Mouse (Mus musculus) ES-Bruce4 (cell line): ENCODE data around the gene 4930442H23Rik. TPM values are rescaled to one million over a fixed set of nuclear protein-coding genes. Genes with fewer than 3 reads are reported as not detected.

Experiments used
- H3K27ac ChIP-seq: 2 replicates; pipeline ENCODE4 v1.5.1; 2012; ENCODE audit warnings: low read length, inconsistent platforms; ENCODE audit not compliant: insufficient read depth
- H3K27me3 ChIP-seq: 2 replicates; pipeline ENCODE4 v1.6.1; 2012; ENCODE audit warnings: mild to moderate bottlenecking, low read length, inconsistent platforms; ENCODE audit not compliant: control insufficient read depth, poor library complexity, insufficient read depth, severe bottlenecking
- H3K36me3 ChIP-seq: 2 replicates; pipeline ENCODE4 v1.6.1; 2012; ENCODE audit warnings: inconsistent platforms, mild to moderate bottlenecking, low read length, moderate library complexity; ENCODE audit not compliant: control insufficient read depth, poor library complexity, insufficient read depth, severe bottlenecking
- H3K4me1 ChIP-seq: one replicate; pipeline ENCODE4 v1.8.1; 2011; ENCODE audit warnings: low read length; ENCODE audit not compliant: control insufficient read depth, insufficient read depth
- H3K4me3 ChIP-seq: 2 replicates; pipeline ENCODE4 v1.5.1; 2011; ENCODE audit warnings: low read depth, mild to moderate bottlenecking, low read length
- H3K9ac ChIP-seq: 2 replicates; pipeline ENCODE4 v1.6.1; 2012; ENCODE audit warnings: low read depth, mild to moderate bottlenecking, inconsistent platforms; ENCODE audit not compliant: poor library complexity, severe bottlenecking
- H3K9me3 ChIP-seq: replicated peaks from 2 replicates; pipeline ENCODE4 v1.6.1; 2012; ENCODE audit warnings: mild to moderate bottlenecking, low read length, inconsistent platforms; ENCODE audit not compliant: control insufficient read depth, poor library complexity, insufficient read depth, severe bottlenecking
- CTCF ChIP-seq: IDR thresholded peaks from one replicate; pipeline ENCODE4 v1.8.1; 2011; ENCODE audit warnings: low read depth, low read length
- EP300 ChIP-seq: IDR thresholded peaks from 2 replicates; pipeline ENCODE4 v1.6.1; 2011; ENCODE audit warnings: low read depth, low read length; ENCODE audit not compliant: insufficient read depth
- POLR2A ChIP-seq: IDR thresholded peaks from one replicate; pipeline ENCODE4 v1.8.1; 2011; ENCODE audit warnings: low read length; ENCODE audit not compliant: insufficient read depth
- polyA plus RNA-seq: library from polyadenylated mRNA; stranded (reverse); fragments of >200 nt; gene quantifications from 2 replicates; pipeline ENCODE4 v1.2.4, GENCODE M21; 2011; ENCODE audit warnings: low read depth; ENCODE audit not compliant: missing spikeins, insufficient read depth, insufficient read length

4930442H23Rik gene
- polyA plus RNA-seq, 1 experiment, result not detected

DNA sequence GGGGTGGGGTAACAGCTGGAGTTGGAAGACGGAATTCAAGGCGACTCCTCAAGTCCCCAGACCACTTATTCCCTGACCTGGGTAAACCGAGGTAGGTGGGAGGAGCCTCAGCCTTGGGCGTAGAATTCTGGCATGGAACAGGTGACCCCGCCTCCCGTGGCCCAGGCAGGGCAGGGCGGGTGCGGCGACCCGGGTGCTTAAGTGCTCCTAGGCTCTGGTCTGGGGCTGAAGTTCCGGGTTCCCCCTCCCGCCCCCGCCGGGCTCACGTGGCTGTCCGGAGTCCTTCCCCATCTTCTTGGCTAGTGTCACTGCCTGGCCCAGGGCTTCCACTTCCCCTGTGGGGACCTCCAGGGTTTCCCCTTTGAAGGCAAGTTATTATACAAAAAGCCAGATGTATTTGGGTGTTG lies 49.5 kb downstream of the 4930442H23Rik start:
- peaks cover 6% of the 10 kb centered on the region for H3K4me1 ChIP-seq
- H3K27ac ChIP-seq, result no peak overlapping the region
- H3K4me3 ChIP-seq, result peak overlapping the region; percentile 73
- peak overlapping the region; percentile 99 for H3K9ac ChIP-seq
- H3K36me3 ChIP-seq, result no peaks in the 10 kb centered on the region
- H3K9me3 ChIP-seq, result no peaks in the 10 kb centered on the region
- no peak for TF ChIP-seq CTCF
- TF ChIP-seq EP300, result no peak
- no peak for TF ChIP-seq POLR2A
- no peaks in the 10 kb centered on the region for H3K27me3 ChIP-seq

Other genes with a start within 250 kb of the 4930442H23Rik start
- gene Gng7, start 168.9 kb downstream of the 4930442H23Rik start, polyA plus RNA-seq, result 4.1 TPM in 2 replicates
- gene Diras1, start 158.2 kb downstream of the 4930442H23Rik start, polyA plus RNA-seq, result 0.27 and 0.90 TPM in 2 replicates
- gene Slc39a3, start 146.4 kb downstream of the 4930442H23Rik start, polyA plus RNA-seq, result 2.8 and 4.5 TPM in 2 replicates
- 107 and 110 TPM in 2 replicates for gene Sgta, start 123.7 kb downstream of the 4930442H23Rik start, polyA plus RNA-seq
- gene Thop1, start 113.8 kb downstream of the 4930442H23Rik start, polyA plus RNA-seq, result 77.4 and 81.3 TPM in 2 replicates
- 0.68 TPM in 1 of 2 replicates, not detected in the other for gene Creb3l3, start 85.0 kb downstream of the 4930442H23Rik start, polyA plus RNA-seq
- gene Map2k2, start 77.9 kb downstream of the 4930442H23Rik start, polyA plus RNA-seq, result 46.3 and 53.0 TPM in 2 replicates
- gene Zbtb7a, start 48.6 kb downstream of the 4930442H23Rik start, polyA plus RNA-seq, result 12.6 and 14.4 TPM in 2 replicates
- gene Pias4, start 15.9 kb downstream of the 4930442H23Rik start, polyA plus RNA-seq, result 36.8 and 44.9 TPM in 2 replicates
- 2,442 and 2,478 TPM in 2 replicates for gene Eef2, start 7.2 kb downstream of the 4930442H23Rik start, polyA plus RNA-seq
- 61.2 and 64.8 TPM in 2 replicates for gene Dapk3, start 844 bp downstream of the 4930442H23Rik start, polyA plus RNA-seq
- gene Nmrk2, start 18.2 kb upstream of the 4930442H23Rik start, polyA plus RNA-seq, result not detected in 2 replicates
- 0.88 and 0.91 TPM in 2 replicates for gene Atcay, start 47.0 kb upstream of the 4930442H23Rik start, polyA plus RNA-seq
- 11.2 and 11.6 TPM in 2 replicates for gene Zfr2, start 49.3 kb upstream of the 4930442H23Rik start, polyA plus RNA-seq
- gene Matk, start 69.1 kb upstream of the 4930442H23Rik start, polyA plus RNA-seq, result 1.1 and 1.2 TPM in 2 replicates
- gene Mrpl54, start 83.1 kb upstream of the 4930442H23Rik start, polyA plus RNA-seq, result 52.2 and 63.7 TPM in 2 replicates
- gene Apba3, start 83.1 kb upstream of the 4930442H23Rik start, polyA plus RNA-seq, result 25.8 and 26.4 TPM in 2 replicates
- 41.5 and 42.7 TPM in 2 replicates for gene Tjp3, start 107.7 kb upstream of the 4930442H23Rik start, polyA plus RNA-seq
- gene Pip5k1c, start 109.1 kb upstream of the 4930442H23Rik start, polyA plus RNA-seq, result 28.3 and 31.5 TPM in 2 replicates
- 17.5 and 18.2 TPM in 2 replicates for gene Cactin, start 137.3 kb upstream of the 4930442H23Rik start, polyA plus RNA-seq
- 0.57 and 1.5 TPM in 2 replicates for gene Tbxa2r, start 144.9 kb upstream of the 4930442H23Rik start, polyA plus RNA-seq
- 1.0 and 1.2 TPM in 2 replicates for gene Gipc3, start 159.4 kb upstream of the 4930442H23Rik start, polyA plus RNA-seq
- gene Hmg20b, start 166.6 kb upstream of the 4930442H23Rik start, polyA plus RNA-seq, result 51.8 and 57.3 TPM in 2 replicates
- gene Mfsd12, start 173.6 kb upstream of the 4930442H23Rik start, polyA plus RNA-seq, result 13.7 and 15.3 TPM in 2 replicates
- not detected in 2 replicates for gene 4930404N11Rik, start 182.0 kb upstream of the 4930442H23Rik start, polyA plus RNA-seq
- 47.8 and 51.4 TPM in 2 replicates for gene Fzr1, start 194.7 kb upstream of the 4930442H23Rik start, polyA plus RNA-seq
- 52.9 and 70.3 TPM in 2 replicates for gene Dohh, start 200.6 kb upstream of the 4930442H23Rik start, polyA plus RNA-seq
- gene Gm48551, start 200.6 kb upstream of the 4930442H23Rik start, polyA plus RNA-seq, result 1.5 TPM in 1 of 2 replicates, not detected in the other
- gene Gm48552, start 205.2 kb upstream of the 4930442H23Rik start, polyA plus RNA-seq, result 1.1 TPM in 1 of 2 replicates, not detected in the other
- gene Smim24, start 209.2 kb upstream of the 4930442H23Rik start, polyA plus RNA-seq, result 4.8 and 5.3 TPM in 2 replicates